Mouse (Mus musculus) forebrain, embryonic 14.5 days (tissue): ENCODE data around the gene Irak3. TPM values are rescaled to one million over a fixed set of nuclear protein-coding genes. Genes with fewer than 3 reads are reported as not detected.

Source experiments
- ATAC-seq: fragments of 200-750 bp; cut with Nextera tagmentation; 2 replicates; pipeline ENCODE4 v1.8.0; 2017; ENCODE audit warnings: mild to moderate bottlenecking, moderate library complexity
- DNase-seq: peaks from one replicate; pipeline ENCODE4 v3.0.0-alpha.2; 2015; ENCODE audit warnings: low spot score
- H3K27ac ChIP-seq: fragments of 300-500 bp; sonication (generic); 2 replicates; pipeline ENCODE4 v1.5.1; 2014; ENCODE audit warnings: low read depth, mild to moderate bottlenecking, control low read depth, low read length, moderate library complexity
- H3K27me3 ChIP-seq: fragments of 300-500 bp; sonication (generic); replicated peaks from 2 replicates; pipeline ENCODE4 v1.6.1; 2014; ENCODE audit warnings: low read length, control low read depth, mixed read lengths; ENCODE audit not compliant: control insufficient read depth, insufficient read depth
- H3K36me3 ChIP-seq: fragments of 300-500 bp; sonication (generic); 2 replicates; pipeline ENCODE4 v1.6.1; 2014; ENCODE audit warnings: low read length, control low read depth; ENCODE audit not compliant: control insufficient read depth, insufficient read depth
- H3K4me1 ChIP-seq: fragments of 300-500 bp; sonication (generic); 2 replicates; pipeline ENCODE4 v1.6.1; 2014; ENCODE audit warnings: antibody characterized with exemption, low read length, control low read depth; ENCODE audit not compliant: control insufficient read depth, insufficient read depth
- H3K4me2 ChIP-seq: fragments of 300-500 bp; sonication (generic); 2 replicates; pipeline ENCODE4 v1.6.1; 2014; ENCODE audit warnings: mild to moderate bottlenecking, control low read depth, low read length
- H3K4me3 ChIP-seq: fragments of 300-500 bp; sonication (generic); 2 replicates; pipeline ENCODE4 v1.5.1; 2014; ENCODE audit warnings: low read depth, low read length, control low read depth
- H3K9ac ChIP-seq: fragments of 300-500 bp; sonication (generic); 2 replicates; pipeline ENCODE4 v1.6.1; 2014; ENCODE audit warnings: mild to moderate bottlenecking, low read length, control low read depth, moderate library complexity
- H3K9me3 ChIP-seq: fragments of 300-500 bp; sonication (generic); replicated peaks from 2 replicates; pipeline ENCODE4 v1.6.1; 2016; ENCODE audit warnings: low read length, control low read depth, mixed read lengths; ENCODE audit not compliant: control insufficient read depth
- WGBS: fragments of 180-500 bp; shearing (Covaris S2); extraction: QIAGEN DNeasy Blood & Tissue Kit; methylation state at CpG from one replicate; pipeline ENCODE4 v1.1.7; 2014; 5-methylcytosine and 5-hydroxymethylcytosine counted together
- polyA plus RNA-seq: library from polyadenylated mRNA; unstranded; fragments of >200 nt; fragmentation: Nextera tagmentation; extraction: Ambion mirVana; gene quantifications from 2 replicates; pipeline ENCODE4 v1.2.1, GENCODE M21; 2014

Irak3 gene
- polyA plus RNA-seq, result 0.27 and 0.52 TPM in 2 replicates

DNA sequence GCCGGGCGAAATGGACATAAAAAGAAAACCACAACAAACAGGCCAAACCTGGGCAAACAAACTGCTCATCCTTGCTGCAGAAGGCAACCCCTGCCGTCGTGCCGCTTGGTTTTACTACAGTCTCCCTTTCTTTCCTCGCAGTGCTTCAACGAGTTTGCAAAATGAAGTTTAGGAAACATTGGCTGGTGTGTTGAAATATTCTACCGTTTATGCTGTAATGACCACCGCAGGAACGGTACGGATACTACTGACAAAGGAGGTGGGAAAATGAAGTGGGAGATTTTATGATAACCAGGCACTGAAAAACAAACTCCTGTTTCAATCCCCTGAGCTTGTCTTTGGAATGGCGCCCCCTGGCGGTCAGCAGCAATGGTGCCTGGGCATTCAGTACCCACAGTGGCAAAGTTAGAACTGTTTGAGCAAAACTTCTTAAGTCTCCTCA is at the start of gene Irak3:
Gene Irak3 (minus strand): TSS at position 170 of the 442 bp plus-strand sequence.
- DNase-seq (peak; percentile 84), ATAC-seq (peak; percentile 68; the same call in 1 of the 2 replicates)
- Histone ChIP-seq H3K36me3 (no peaks in the 10 kb centered on the region), H3K27ac (no peak within 1 kb of the TSS), H3K27me3 (peaks cover 14% of the 10 kb centered on the region), H3K4me2 (peak within 1 kb of the TSS; percentile 73), H3K4me3 (peak within 1 kb of the TSS; percentile 42), H3K4me1 (peaks cover 4% of the 10 kb centered on the region), H3K9ac (peak within 1 kb of the TSS; percentile 46), H3K9me3 (no peaks in the 10 kb centered on the region)
- 3% methylated on average over 13 of the region's 13 CpGs for whole genome bisulfite sequencing

DNA sequence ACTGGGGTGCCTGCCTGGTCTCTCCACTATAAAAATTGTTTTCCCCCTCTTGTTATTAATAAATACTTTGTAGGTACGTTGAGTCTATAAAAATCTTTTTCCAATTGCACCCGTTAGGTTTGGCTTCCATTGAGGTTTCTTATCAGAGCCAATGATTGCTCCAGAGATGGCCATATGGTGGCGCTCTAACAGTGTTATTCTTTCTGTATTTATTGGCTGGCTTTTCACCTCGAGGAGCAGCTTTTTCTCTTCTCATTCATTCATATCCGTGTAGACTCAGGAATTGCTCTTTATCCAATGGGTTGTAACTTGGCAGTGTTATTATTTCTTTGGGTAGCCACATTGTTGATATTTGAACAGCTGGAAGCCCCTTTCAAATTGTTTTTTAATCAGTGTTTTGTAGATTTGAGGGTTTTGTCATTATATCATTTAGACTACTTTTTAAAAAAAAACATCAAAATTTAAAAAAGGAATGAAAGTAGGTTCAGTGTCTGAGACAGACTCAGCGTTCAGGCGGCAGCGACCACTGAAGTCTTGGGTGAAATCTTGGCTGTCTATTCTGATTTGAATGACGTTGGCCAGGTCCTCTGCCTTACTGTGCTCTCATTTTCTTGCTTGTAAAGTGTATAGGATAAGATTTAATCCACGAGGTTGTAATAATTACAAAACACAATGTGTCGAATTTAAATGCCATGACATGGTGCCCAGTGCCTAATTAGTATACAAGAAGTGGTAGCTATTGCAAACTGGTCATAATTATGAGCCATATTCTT is 49.2 kb upstream of the Irak3 start:
- 46% methylated on average over 11 of the region's 11 CpGs for WGBS
- DNase-seq (peak; percentile 28), ATAC-seq (no peak)
- Histone ChIP-seq H3K4me1 (peaks cover 2% of the 10 kb centered on the region; the same call in 1 of the 2 replicates), H3K27ac (no peak overlapping the region), H3K4me2 (no peak overlapping the region), H3K4me3 (no peak overlapping the region), H3K9ac (no peak overlapping the region), H3K27me3 (no peaks in the 10 kb centered on the region), H3K9me3 (no peaks in the 10 kb centered on the region), H3K36me3 (no peaks in the 10 kb centered on the region)

DNA sequence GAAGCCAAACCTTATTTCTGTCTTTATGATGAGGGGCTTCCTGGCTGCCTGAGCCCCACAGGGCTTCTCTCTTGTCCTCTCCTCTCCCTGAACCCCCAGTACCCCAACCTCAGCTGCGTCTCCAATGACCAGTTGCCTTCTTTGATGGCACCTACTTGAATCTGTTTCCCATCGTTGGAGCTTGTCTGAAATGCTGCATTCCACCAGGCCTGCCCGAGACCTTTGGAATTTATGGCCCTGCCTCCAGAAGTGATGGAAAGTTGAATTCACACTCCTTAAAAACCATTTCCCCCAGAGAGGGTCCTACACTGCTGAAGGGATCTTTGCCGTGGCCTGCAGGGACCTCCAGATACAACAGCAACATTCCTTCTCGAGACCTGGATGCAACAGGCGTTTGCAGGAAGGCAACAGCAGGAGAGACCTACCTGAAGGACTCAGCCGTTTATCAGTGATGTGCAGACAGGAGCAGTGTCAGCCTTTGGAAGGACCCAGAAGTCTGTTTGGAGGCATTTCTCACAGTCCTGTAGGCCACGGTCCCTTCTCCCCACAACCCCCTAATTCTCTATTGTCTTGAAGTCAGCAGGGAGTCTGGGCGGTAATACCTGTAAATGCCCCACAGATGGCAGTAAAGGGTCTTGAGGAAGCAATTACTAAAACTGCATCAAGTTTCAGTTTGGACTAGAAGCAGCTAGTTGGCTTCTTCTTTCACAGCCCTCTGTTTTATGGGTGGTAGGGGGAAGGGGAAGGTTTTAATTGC is 45.2 kb upstream of the Irak3 start:
- no peaks in the 10 kb centered on the region for H3K27me3 ChIP-seq
- no peak overlapping the region for H3K4me2 ChIP-seq
- no peak overlapping the region for H3K27ac ChIP-seq
- no peaks in the 10 kb centered on the region for H3K4me1 ChIP-seq
- DNase-seq, result peak; percentile 84
- H3K36me3 ChIP-seq, result no peaks in the 10 kb centered on the region
- no peaks in the 10 kb centered on the region for H3K9me3 ChIP-seq
- H3K4me3 ChIP-seq, result no peak overlapping the region
- no peak overlapping the region for H3K9ac ChIP-seq
- no peak for ATAC-seq
- 44% methylated on average over 9 of the region's 9 CpGs for WGBS

DNA sequence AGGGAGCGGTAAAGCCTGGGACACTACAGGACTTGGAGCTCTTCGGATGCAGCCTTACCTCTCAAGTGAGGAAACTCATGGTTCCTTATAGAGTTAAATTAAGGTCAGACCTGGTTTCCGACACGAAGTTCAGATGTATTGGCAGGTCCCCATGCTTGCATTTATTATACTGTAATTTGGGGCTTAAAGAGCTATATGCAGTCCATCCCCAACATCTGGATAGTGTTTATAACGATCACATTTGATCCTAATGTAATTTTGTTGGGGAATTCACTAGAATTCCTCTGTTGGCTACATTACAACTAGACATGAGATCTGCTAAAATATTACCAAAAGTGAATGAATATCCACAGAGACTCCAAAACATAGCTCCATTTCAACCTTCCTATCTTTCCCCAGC is 43.8 kb upstream of the Irak3 start:
- H3K36me3 ChIP-seq, result no peaks in the 10 kb centered on the region
- H3K4me1 ChIP-seq, result no peaks in the 10 kb centered on the region
- no peak overlapping the region for H3K4me2 ChIP-seq
- no peaks in the 10 kb centered on the region for H3K27me3 ChIP-seq
- no peak overlapping the region for H3K27ac ChIP-seq
- no peak for ATAC-seq
- H3K9ac ChIP-seq, result no peak overlapping the region
- WGBS, result 87% methylated on average over 5 of the region's 5 CpGs
- H3K9me3 ChIP-seq, result no peaks in the 10 kb centered on the region
- H3K4me3 ChIP-seq, result no peak overlapping the region
- DNase-seq, result no peak

DNA sequence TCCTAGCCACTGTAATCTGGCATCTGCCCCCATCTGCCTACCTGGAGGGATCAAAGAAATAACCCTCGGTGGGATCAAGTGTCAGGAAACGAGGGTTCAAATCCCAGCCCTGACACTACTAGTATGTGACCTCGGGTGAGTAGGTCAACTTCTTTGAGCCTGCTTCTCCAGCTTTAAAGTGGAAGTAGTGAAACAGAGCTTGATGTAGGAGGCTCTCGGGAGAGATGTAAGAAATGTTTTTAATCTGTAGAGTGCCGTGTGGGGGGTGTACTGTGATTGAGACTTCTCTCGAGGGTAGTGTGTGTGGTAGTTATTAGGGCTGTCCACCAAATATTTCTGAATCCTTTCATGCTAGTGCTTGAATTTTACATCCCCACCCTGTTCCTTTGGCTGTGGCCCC is 40.5 kb upstream of the Irak3 start:
- H3K4me3 ChIP-seq, result no peak overlapping the region
- no peaks in the 10 kb centered on the region for H3K27me3 ChIP-seq
- H3K9me3 ChIP-seq, result no peaks in the 10 kb centered on the region
- WGBS, result 76% methylated on average over 6 of the region's 6 CpGs
- no peak overlapping the region for H3K4me2 ChIP-seq
- H3K9ac ChIP-seq, result no peak overlapping the region
- ATAC-seq (no peak), DNase-seq (no peak)
- H3K36me3 ChIP-seq, result no peaks in the 10 kb centered on the region
- no peak overlapping the region for H3K27ac ChIP-seq
- no peaks in the 10 kb centered on the region for H3K4me1 ChIP-seq

DNA sequence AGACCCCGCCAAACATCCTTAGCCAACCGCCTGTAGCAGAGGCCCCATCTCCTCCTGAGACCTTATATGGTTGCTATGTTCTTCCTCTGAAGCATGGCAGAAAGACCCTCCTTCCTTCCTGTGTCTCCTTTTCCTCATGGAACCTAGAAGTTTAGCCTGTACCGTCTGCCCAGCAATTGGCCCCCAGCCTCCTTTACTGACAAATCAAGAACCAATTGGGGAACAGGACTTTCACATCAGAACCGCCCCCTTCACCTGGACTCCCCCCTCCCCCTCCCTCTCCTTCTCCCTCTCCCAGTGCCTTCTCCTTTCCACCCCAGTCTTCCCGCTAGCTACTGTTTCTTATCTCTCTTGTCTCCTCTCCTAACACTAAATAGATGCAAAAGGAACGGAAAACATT is 37.5 kb upstream of the Irak3 start:
- no peaks in the 10 kb centered on the region for H3K36me3 ChIP-seq
- H3K27ac ChIP-seq, result no peak overlapping the region
- ATAC-seq (no peak), DNase-seq (no peak)
- no peak overlapping the region for H3K4me3 ChIP-seq
- 60% methylated on average over 6 of the region's 6 CpGs for WGBS
- no peaks in the 10 kb centered on the region for H3K9me3 ChIP-seq
- no peak overlapping the region for H3K9ac ChIP-seq
- no peaks in the 10 kb centered on the region for H3K27me3 ChIP-seq
- H3K4me1 ChIP-seq, result no peaks in the 10 kb centered on the region
- no peak overlapping the region for H3K4me2 ChIP-seq

DNA sequence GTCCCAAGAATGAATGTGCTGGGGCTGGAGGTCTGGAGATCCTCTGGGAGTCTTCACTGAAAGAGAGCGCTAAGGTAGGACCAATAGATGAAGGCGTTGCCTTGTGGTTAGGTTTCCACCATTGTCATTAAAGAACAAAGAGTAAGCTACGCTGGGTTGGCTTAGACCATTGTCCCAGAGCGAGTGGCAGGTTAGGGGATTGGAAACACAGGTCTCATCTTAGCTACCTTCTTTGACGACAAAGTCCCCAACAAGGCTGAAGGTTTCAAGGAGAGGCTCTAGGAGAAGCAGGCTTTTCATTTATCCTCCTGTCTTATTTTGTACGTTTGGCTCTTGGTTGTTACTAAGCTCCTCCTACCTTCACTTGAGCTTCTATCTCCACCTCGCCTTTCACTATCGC is 36.3 kb upstream of the Irak3 start:
- Histone ChIP-seq H3K4me1 (no peaks in the 10 kb centered on the region), H3K9me3 (no peaks in the 10 kb centered on the region), H3K27me3 (no peaks in the 10 kb centered on the region), H3K36me3 (no peaks in the 10 kb centered on the region), H3K27ac (no peak overlapping the region), H3K4me3 (no peak overlapping the region), H3K4me2 (no peak overlapping the region), H3K9ac (no peak overlapping the region)
- DNase-seq (no peak), ATAC-seq (no peak)
- 84% methylated on average over 8 of the region's 8 CpGs for WGBS

DNA sequence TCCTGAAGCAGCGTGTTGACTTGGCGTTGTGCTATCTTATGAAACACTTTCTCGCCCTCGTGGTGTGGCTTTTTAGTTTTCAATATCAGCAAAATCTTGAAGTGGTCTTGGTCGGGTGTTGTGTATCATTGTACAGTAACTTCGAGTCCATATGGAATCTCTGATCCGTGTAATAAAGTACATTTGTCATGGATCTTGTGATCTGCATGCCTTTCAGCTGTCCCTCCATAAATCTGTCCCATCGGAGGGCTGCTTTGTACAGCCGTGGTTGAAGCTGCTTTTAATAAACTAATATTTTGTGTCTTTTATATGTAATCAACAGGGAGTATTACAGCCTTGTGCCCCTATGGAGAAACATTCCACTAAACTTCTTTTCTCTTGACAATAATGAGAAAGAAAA is 34.9 kb upstream of the Irak3 start:
- no peaks in the 10 kb centered on the region for H3K4me1 ChIP-seq
- H3K27me3 ChIP-seq, result no peaks in the 10 kb centered on the region
- H3K9me3 ChIP-seq, result no peaks in the 10 kb centered on the region
- no peak overlapping the region for H3K9ac ChIP-seq
- DNase-seq (no peak), ATAC-seq (no peak)
- WGBS, result 87% methylated on average over 9 of the region's 9 CpGs
- H3K36me3 ChIP-seq, result 0 out of 2 replicates have a peak, but pooled peaks cover 4% of the 10 kb centered on the region
- no peak overlapping the region for H3K4me3 ChIP-seq
- H3K27ac ChIP-seq, result no peak overlapping the region
- no peak overlapping the region for H3K4me2 ChIP-seq
